Mouse (Mus musculus) embryonic fibroblast, embryonic 13.5 days (primary cell): Measurements from ENCODE around the gene Cstad. TPM values are rescaled to one million over a fixed set of nuclear protein-coding genes. Genes with fewer than 3 reads are reported as not detected.
A peak's percentile ranks its signal among the peaks of the same experiment; 100 is the strongest.

Experiments
- H3K27ac ChIP-seq: 2 replicates; pipeline ENCODE4 v1.5.1; 2012; ENCODE audit warnings: low read length, control low read depth, inconsistent platforms; ENCODE audit not compliant: insufficient read depth
- H3K4me1 ChIP-seq: 2 replicates; pipeline ENCODE4 v1.6.1; 2011; ENCODE audit warnings: low read length; ENCODE audit not compliant: control insufficient read depth, insufficient read depth
- H3K4me3 ChIP-seq: 2 replicates; pipeline ENCODE4 v1.5.1; 2011; ENCODE audit warnings: mild to moderate bottlenecking, control low read depth, low read length; ENCODE audit not compliant: insufficient read depth
- CTCF ChIP-seq: IDR thresholded peaks from 2 replicates; pipeline ENCODE4 v1.5.1; 2011; ENCODE audit warnings: mild to moderate bottlenecking, control low read depth, low read length, moderate library complexity, borderline replicate concordance; ENCODE audit not compliant: insufficient read depth
- POLR2A ChIP-seq: IDR thresholded peaks from 2 replicates; pipeline ENCODE4 v1.6.1; 2011; ENCODE audit warnings: low read depth, mild to moderate bottlenecking, control low read depth, low read length, moderate library complexity
- polyA plus RNA-seq: library from polyadenylated mRNA; stranded (reverse); fragments of >200 nt; gene quantifications from 2 replicates; pipeline ENCODE4 v1.2.4, GENCODE M21; 2011; ENCODE audit warnings: low read depth; ENCODE audit not compliant: missing spikeins, insufficient read length

The Cstad gene
- polyA plus RNA-seq, 1 experiment: 2.8 TPM

DNA sequence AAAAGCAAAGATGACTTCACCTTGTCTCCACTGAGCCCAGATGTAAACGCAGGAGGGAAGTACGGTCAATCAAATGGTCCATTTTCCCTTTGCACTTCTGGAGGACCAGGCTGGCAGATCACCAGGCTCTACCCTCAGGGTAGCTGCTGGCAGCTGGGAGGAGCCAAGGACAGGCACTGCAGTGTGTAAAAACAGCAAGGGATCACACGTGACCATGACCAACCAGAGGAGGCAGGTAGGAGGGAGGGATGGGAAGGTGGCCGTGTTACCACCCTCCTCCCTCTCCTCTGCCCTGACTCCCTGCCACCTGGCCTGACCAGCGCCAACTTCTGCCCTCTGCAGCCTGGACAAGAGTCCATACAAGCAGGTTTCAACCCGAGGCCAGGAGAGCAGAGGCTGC is 59.7 kb downstream of the Cstad start:
- H3K27ac ChIP-seq: no peak overlapping the region
- peaks cover 16% of the 10 kb centered on the region; the same call in 1 of the 2 replicates for H3K4me1 ChIP-seq
- no peak for TF ChIP-seq CTCF
- TF ChIP-seq POLR2A: no peak
- H3K4me3 ChIP-seq: no peak overlapping the region

- no peak overlapping the region for H3K4me3 ChIP-seq
- no peak overlapping the region for H3K27ac ChIP-seq
- peaks cover 16% of the 10 kb centered on the region; the same call in 1 of the 2 replicates for H3K4me1 ChIP-seq
- TF ChIP-seq CTCF (no peak), POLR2A (no peak)
These were observed 60.9 kb downstream of the Cstad start for GRCm38 (mm10) chr2:30655746-30656145.

DNA sequence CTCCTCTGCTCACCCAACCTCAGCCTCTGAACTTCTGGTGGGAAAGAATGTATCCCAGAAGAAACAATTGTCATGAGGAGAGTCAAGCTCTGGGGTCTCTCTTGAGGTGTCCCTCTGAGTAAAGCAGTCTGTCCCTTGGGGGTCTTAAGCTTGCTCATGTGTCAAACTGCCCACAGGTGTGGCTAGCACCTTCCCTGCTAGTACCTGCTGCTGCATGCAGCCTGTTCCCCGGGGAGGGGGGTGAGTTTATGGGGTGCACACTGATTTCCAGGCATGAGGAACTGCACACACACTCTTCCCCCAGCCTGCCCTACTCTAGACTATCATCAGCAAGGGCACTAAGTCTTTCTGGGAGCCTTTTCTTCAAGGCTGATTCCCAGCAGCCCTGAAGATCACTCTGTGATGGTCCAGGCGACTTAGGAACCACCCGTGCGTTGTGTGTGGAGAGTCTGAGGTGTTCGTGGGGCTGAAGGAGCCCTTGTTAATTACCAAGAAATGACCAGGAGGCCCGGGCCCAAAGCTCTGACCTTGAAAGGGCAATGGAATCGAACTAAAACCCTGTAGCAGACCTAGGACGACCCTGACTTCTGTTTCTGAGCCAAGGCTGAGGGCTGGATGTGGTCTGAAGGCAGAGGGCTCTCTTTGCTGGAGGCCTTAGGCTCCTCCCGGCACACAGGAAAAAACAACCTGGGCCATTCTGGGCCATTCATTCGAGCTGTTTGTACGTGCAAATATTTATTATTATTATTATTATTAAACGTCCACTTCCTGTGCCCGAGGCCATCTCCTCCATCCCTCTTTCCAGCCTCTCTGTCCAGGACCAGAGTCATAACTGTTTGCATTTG is 62.1 kb downstream of the Cstad start:
- H3K27ac ChIP-seq: peak overlapping the region; percentile 98; the same call in 1 of the 2 replicates

DNA sequence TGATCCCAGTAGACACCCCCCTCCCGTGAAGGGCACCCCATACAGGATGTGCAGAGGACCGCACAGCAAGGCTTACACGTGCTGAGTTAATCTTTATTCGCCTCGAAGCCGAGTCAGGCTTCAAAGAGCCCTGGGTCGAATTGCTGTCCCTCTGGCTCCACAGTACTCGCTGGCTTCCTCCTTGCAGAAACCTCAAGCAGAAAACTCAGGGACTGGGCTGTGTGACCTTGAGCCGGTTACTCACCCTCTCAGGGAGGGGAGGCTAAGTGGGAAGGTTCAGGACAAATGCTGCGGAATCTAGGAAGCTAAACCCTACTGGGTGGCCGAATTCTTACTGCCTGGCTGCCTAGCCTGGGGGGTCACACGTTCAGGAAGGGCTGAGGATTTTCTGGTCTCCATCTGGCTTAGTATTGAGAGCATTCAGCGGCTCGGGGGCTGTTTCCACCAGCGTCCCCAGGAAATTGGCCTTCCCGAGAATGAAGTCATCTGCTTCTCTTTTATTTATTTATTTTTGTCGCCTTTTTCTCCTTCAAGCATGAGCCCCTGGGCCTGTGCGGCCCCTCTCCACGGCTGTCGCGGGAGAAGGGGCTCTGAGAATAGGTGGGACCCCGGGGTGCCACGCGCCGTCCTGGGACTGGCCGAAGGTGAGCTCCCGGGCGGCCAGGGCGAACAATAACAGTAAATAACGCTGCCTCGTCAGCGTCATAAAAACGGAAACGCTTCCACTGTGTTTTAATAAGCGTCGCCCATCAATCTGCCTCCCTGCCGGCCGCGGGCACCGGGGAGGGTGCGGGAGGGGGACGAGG is 63.0 kb downstream of the Cstad start:
- Histone ChIP-seq H3K4me3 (peak overlapping the region; percentile 8; the same call in 1 of the 2 replicates), H3K27ac (peak overlapping the region; percentile 98), H3K4me1 (peaks cover 13% of the 10 kb centered on the region; the same call in 1 of the 2 replicates)
- TF ChIP-seq CTCF (no peak), POLR2A (peak; percentile 8)

More for the DNA sequence above, 62.1 kb downstream of the Cstad start:
- Histone ChIP-seq H3K4me1 (peaks cover 16% of the 10 kb centered on the region; the same call in 1 of the 2 replicates), H3K4me3 (no peak overlapping the region)
- TF ChIP-seq POLR2A (no peak), CTCF (no peak)

DNA sequence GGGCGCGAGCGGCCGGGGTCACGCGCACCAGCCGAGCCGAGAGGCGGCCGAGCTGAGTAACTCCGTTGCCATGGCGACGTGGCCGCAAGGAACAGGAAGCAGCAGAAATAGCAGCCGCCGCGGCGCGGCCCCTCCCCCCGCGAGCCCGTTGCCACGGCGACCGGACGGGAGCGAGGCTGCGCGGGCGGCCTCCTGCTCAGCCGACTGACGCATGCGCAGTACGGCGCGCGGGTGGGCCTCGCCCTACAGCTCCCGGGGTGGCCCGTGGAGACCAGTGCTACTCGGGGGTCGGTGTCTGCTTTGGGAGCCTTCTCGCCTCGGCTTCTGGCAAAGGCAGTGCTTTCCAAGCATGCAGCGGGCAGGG is 63.6 kb downstream of the Cstad start:
- Histone ChIP-seq H3K4me1 (peaks cover 12% of the 10 kb centered on the region; the same call in 1 of the 2 replicates), H3K27ac (peak overlapping the region; percentile 98), H3K4me3 (0 out of 2 replicates have a peak overlapping the region, but pooled peaks have one; percentile 8)
- TF ChIP-seq POLR2A: peak; percentile 65; the same call in 1 of the 2 replicates
- no peak for TF ChIP-seq CTCF

Other genes starting within 250 kb of the Cstad start
- gene Sh3glb2, start 235.7 kb upstream of the Cstad start, polyA plus RNA-seq: 38.8 and 39.7 TPM in 2 replicates
- 15.9 and 16.4 TPM in 2 replicates for gene Miga2, start 230.8 kb upstream of the Cstad start, polyA plus RNA-seq
- gene Dolpp1, start 202.8 kb upstream of the Cstad start, polyA plus RNA-seq: 26.6 and 33.8 TPM in 2 replicates
- 22.3 and 29.1 TPM in 2 replicates for gene Crat, start 179.2 kb upstream of the Cstad start, polyA plus RNA-seq
- gene Ptpa, start 179.0 kb upstream of the Cstad start, polyA plus RNA-seq: 126 and 137 TPM in 2 replicates
- 17.1 and 18.1 TPM in 2 replicates for gene Ier5l, start 120.8 kb upstream of the Cstad start, polyA plus RNA-seq
- gene 1700001O22Rik, start 208.6 kb downstream of the Cstad start, polyA plus RNA-seq: not detected in 2 replicates
- 25.6 and 30.3 TPM in 2 replicates for gene Ntmt1, start 212.8 kb downstream of the Cstad start, polyA plus RNA-seq
- gene Asb6, start 235.3 kb downstream of the Cstad start, polyA plus RNA-seq: 20.2 and 26.0 TPM in 2 replicates
- 130 and 154 TPM in 2 replicates for gene Prrx2, start 239.9 kb downstream of the Cstad start, polyA plus RNA-seq